Mouse (Mus musculus) myocyte (in vitro differentiated cells): Measurements from ENCODE around the gene Ostn.
A peak's percentile ranks its signal among the peaks of the same experiment; 100 is the strongest.
"Not testable (repeated sequence)": the region's sequence is repeated elsewhere in the genome, so short reads cannot be mapped to it uniquely, and the experiment has no call there.

Experiments used
- CEBPB ChIP-seq: IDR thresholded peaks from 2 replicates; pipeline ENCODE4 v1.6.1; 2011; ENCODE audit warnings: mild to moderate bottlenecking, moderate library complexity; ENCODE audit not compliant: poor library complexity, insufficient read depth, severe bottlenecking
- E2F4 ChIP-seq: IDR thresholded peaks from one replicate; pipeline ENCODE4 v1.6.1; 2011; ENCODE audit warnings: mild to moderate bottlenecking, control low read depth, moderate library complexity; ENCODE audit not compliant: insufficient read depth
- MAX ChIP-seq: IDR thresholded peaks from one replicate; pipeline ENCODE4 v1.6.1; 2011; ENCODE audit warnings: low read depth, mild to moderate bottlenecking, control low read depth
- MYOD1 ChIP-seq, 3 experiments: IDR thresholded peaks; one replicate each; pipeline ENCODE4 v1.6.1; 2011; ENCODE audit warnings: control low read depth in 2 of 3, low read depth in 2 of 3, mild to moderate bottlenecking in 2 of 3, moderate library complexity in 1 of 3; ENCODE audit not compliant: insufficient read length in 2 of 3, control insufficient read depth in 1 of 3
- MYOG ChIP-seq, 3 experiments: IDR thresholded peaks; one replicate each; pipeline ENCODE4 v1.6.1; 2011; ENCODE audit warnings: control low read depth in 2 of 3, low read depth in 2 of 3, mild to moderate bottlenecking in 2 of 3; ENCODE audit not compliant: insufficient read length in 2 of 3, control insufficient read depth in 1 of 3, insufficient read depth in 1 of 3
- POLR2A ChIP-seq: IDR thresholded peaks from one replicate; pipeline ENCODE4 v1.6.1; 2011; ENCODE audit warnings: low read depth, mild to moderate bottlenecking, control low read depth, moderate library complexity; ENCODE audit not compliant: insufficient read length
- POLR2AphosphoS2 ChIP-seq: IDR thresholded peaks from one replicate; pipeline ENCODE4 v1.6.1; 2011; ENCODE audit warnings: low read depth, control low read depth; ENCODE audit not compliant: insufficient read length
- REST ChIP-seq: IDR thresholded peaks from one replicate; pipeline ENCODE4 v1.6.1; 2011; ENCODE audit warnings: mild to moderate bottlenecking, control low read depth, moderate library complexity; ENCODE audit not compliant: insufficient read depth, insufficient read length
- SRF ChIP-seq: IDR thresholded peaks from one replicate; pipeline ENCODE4 v1.6.1; 2011; ENCODE audit warnings: low read depth; ENCODE audit not compliant: control insufficient read depth, insufficient read length
- TCF12 ChIP-seq: IDR thresholded peaks from one replicate; pipeline ENCODE4 v1.6.1; 2011; ENCODE audit warnings: mild to moderate bottlenecking, control low read depth; ENCODE audit not compliant: poor library complexity, insufficient read depth, severe bottlenecking
- TCF3 ChIP-seq: IDR thresholded peaks from one replicate; pipeline ENCODE4 v1.6.1; 2011; ENCODE audit warnings: low read depth, control low read depth; ENCODE audit not compliant: insufficient read length
- USF1 ChIP-seq: IDR thresholded peaks from one replicate; pipeline ENCODE4 v1.6.1; 2011; ENCODE audit warnings: low read depth, mild to moderate bottlenecking, control low read depth, moderate library complexity

DNA sequence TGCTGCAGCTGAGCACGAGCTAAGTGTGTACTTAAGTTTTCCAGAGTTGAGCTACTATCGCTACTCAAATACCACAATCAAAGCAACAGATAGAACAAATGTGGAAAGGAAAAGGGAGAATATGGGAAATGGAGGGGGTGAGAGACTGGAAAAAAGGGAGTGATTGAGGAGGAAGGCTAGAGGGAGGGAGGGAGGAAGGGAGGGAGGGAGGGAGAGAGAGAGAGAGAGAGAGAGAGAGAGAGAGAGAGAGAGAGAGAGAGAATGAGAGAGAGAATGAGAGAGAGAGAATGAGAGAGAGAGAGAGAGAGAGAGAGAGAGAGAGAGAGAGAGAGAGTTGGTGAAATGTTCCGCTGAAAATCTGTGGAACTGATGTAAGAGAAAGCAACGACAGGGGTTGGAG is at the start of gene Ostn:
- not testable (repeated sequence) for TF ChIP-seq POLR2A; USF1; MYOG (IDR thresholded peaks at IDR 0.05; ENCODE audit: control insufficient read depth in 1 of 3, insufficient read depth in 1 of 3, insufficient read length in 2 of 3, low read depth in 2 of 3); REST; POLR2AphosphoS2; TCF12; MYOD1 (IDR thresholded peaks at IDR 0.05; ENCODE audit: control insufficient read depth in 1 of 3, insufficient read length in 2 of 3, low read depth in 2 of 3); MAX; TCF3; E2F4; SRF
- 0 out of 2 replicates have a peak, but pooled peaks have one; percentile 66 for TF ChIP-seq CEBPB
